Mouse (Mus musculus) kidney, embryonic 16.5 days (tissue): Measurements from ENCODE around the gene 2310057N15Rik. TPM values are rescaled to one million over a fixed set of nuclear protein-coding genes. Genes with fewer than 3 reads are reported as not detected.

ENCODE experiments used
- ATAC-seq: fragments of 200-750 bp; cut with Nextera tagmentation; 2 replicates; pipeline ENCODE4 v1.8.0; 2017; ENCODE audit warnings: moderate TSS enrichment; ENCODE audit not compliant: low FRiP score, low TSS enrichment
- H3K27ac ChIP-seq: fragments of 300-500 bp; sonication (generic); 2 replicates; pipeline ENCODE4 v1.5.1; 2014; ENCODE audit warnings: low read length
- H3K27me3 ChIP-seq: fragments of 300-500 bp; sonication (generic); 2 replicates; pipeline ENCODE4 v1.6.1; 2014; ENCODE audit warnings: low read length, control low read depth, mixed read lengths; ENCODE audit not compliant: insufficient read depth
- H3K36me3 ChIP-seq: fragments of 300-500 bp; sonication (generic); 2 replicates; pipeline ENCODE4 v1.6.1; 2014; ENCODE audit warnings: low read length, control low read depth, mixed read lengths; ENCODE audit not compliant: insufficient read depth
- H3K4me1 ChIP-seq: fragments of 300-500 bp; sonication (generic); 2 replicates; pipeline ENCODE4 v1.6.1; 2014; ENCODE audit warnings: low read length, control low read depth, mixed read lengths; ENCODE audit not compliant: insufficient read depth
- H3K4me2 ChIP-seq: fragments of 300-500 bp; sonication (generic); replicated peaks from 2 replicates; pipeline ENCODE4 v1.6.1; 2014; ENCODE audit warnings: low read depth, low read length
- H3K4me3 ChIP-seq: fragments of 300-500 bp; sonication (generic); 2 replicates; pipeline ENCODE4 v1.5.1; 2014; ENCODE audit warnings: mild to moderate bottlenecking, low read length
- H3K9ac ChIP-seq: fragments of 300-500 bp; sonication (generic); replicated peaks from 2 replicates; pipeline ENCODE4 v1.6.1; 2014; ENCODE audit warnings: low read length
- H3K9me3 ChIP-seq: fragments of 300-500 bp; sonication (generic); 2 replicates; pipeline ENCODE4 v1.6.1; 2016; ENCODE audit warnings: low read length, control low read depth
- WGBS: fragments of 180-500 bp; shearing (Covaris S2); extraction: QIAGEN DNeasy Blood & Tissue Kit; methylation state at CpG from one replicate; pipeline ENCODE4 v1.1.7; 2014; 5-methylcytosine and 5-hydroxymethylcytosine counted together
- polyA plus RNA-seq: library from polyadenylated mRNA; unstranded; fragments of >200 nt; fragmentation: Nextera tagmentation; extraction: Ambion mirVana; gene quantifications from 2 replicates; pipeline ENCODE4 v1.2.1, GENCODE M21; 2015

Gene 2310057N15Rik
- polyA plus RNA-seq, 1 experiment from 2014 or later, result not detected

GRCm38 (mm10) chr16:88735391-88735790, 38.6 kb downstream of the 2310057N15Rik start:
- 75% methylated on average over 2 of the region's 2 CpGs for WGBS
- H3K9me3 ChIP-seq, result no peaks in the 10 kb centered on the region
- H3K27me3 ChIP-seq, result no peaks in the 10 kb centered on the region
- H3K4me3 ChIP-seq, result no peak overlapping the region
- no peak overlapping the region for H3K4me2 ChIP-seq
- H3K4me1 ChIP-seq, result no peaks in the 10 kb centered on the region
- H3K9ac ChIP-seq, result no peak overlapping the region
- no peaks in the 10 kb centered on the region for H3K36me3 ChIP-seq
- H3K27ac ChIP-seq, result no peak overlapping the region
- ATAC-seq, result no peak

GRCm38 (mm10) chr16:88728812-88729275, 45.2 kb downstream of the 2310057N15Rik start, which contains the start of gene Krtap13-1:
Krtap13-1 (plus strand) TSS chr16:88728862.
- Histone ChIP-seq H3K4me1 (no peaks in the 10 kb centered on the region), H3K27me3 (no peaks in the 10 kb centered on the region), H3K4me2 (no peak within 1 kb of the TSS), H3K4me3 (no peak within 1 kb of the TSS), H3K9me3 (no peaks in the 10 kb centered on the region), H3K36me3 (no peaks in the 10 kb centered on the region), H3K27ac (no peak within 1 kb of the TSS), H3K9ac (no peak within 1 kb of the TSS)
- WGBS, result 73% methylated on average over 4 of the region's 4 CpGs
- no peak for ATAC-seq

Other genes with a start within 250 kb of the 2310057N15Rik start
- 140 and 143 TPM in 2 replicates for gene Cldn8, start 211.0 kb downstream of the 2310057N15Rik start, polyA plus RNA-seq
- gene Krtap24-1, start 161.9 kb downstream of the 2310057N15Rik start, polyA plus RNA-seq, result not detected in 2 replicates
- gene 2310079G19Rik, start 146.5 kb downstream of the 2310057N15Rik start, polyA plus RNA-seq, result not detected in 2 replicates
- gene Krtap26-1, start 126.4 kb downstream of the 2310057N15Rik start, polyA plus RNA-seq, result not detected in 2 replicates
- not detected in 2 replicates for gene Krtap27-1, start 102.5 kb downstream of the 2310057N15Rik start, polyA plus RNA-seq
- gene 2310061N02Rik, start 66.2 kb downstream of the 2310057N15Rik start, polyA plus RNA-seq, result not detected in 2 replicates
- gene Krtap13-1, start 45.3 kb downstream of the 2310057N15Rik start, polyA plus RNA-seq, result not detected in 2 replicates
- not detected in 2 replicates for gene Krtap13, start 22.6 kb downstream of the 2310057N15Rik start, polyA plus RNA-seq
- gene 2310034C09Rik, start 15.4 kb downstream of the 2310057N15Rik start, polyA plus RNA-seq, result not detected in 2 replicates
- gene Gm5965, start 3.7 kb upstream of the 2310057N15Rik start, polyA plus RNA-seq, result 0.31 TPM in 1 of 2 replicates, not detected in the other
- not detected in 2 replicates for gene Gm20741, start 38.0 kb upstream of the 2310057N15Rik start, polyA plus RNA-seq
- gene Krtap15, start 46.0 kb upstream of the 2310057N15Rik start, polyA plus RNA-seq, result not detected in 2 replicates
- gene Krtap14, start 51.9 kb upstream of the 2310057N15Rik start, polyA plus RNA-seq, result not detected in 2 replicates
- not detected in 2 replicates for gene Krtap19-1, start 95.2 kb upstream of the 2310057N15Rik start, polyA plus RNA-seq
- gene Krtap19-2, start 100.1 kb upstream of the 2310057N15Rik start, polyA plus RNA-seq, result not detected in 2 replicates
- gene Krtap19-3, start 103.8 kb upstream of the 2310057N15Rik start, polyA plus RNA-seq, result not detected in 2 replicates
- not detected in 2 replicates for gene Krtap19-4, start 110.9 kb upstream of the 2310057N15Rik start, polyA plus RNA-seq
- not detected in 2 replicates for gene Krtap19-5, start 122.3 kb upstream of the 2310057N15Rik start, polyA plus RNA-seq
- not detected in 2 replicates for gene Krtap19-9b, start 158.1 kb upstream of the 2310057N15Rik start, polyA plus RNA-seq
- gene Krtap16-3, start 188.7 kb upstream of the 2310057N15Rik start, polyA plus RNA-seq, result not detected in 2 replicates
- gene Krtap22-2, start 236.6 kb upstream of the 2310057N15Rik start, polyA plus RNA-seq, result not detected in 2 replicates
- not detected in 2 replicates for gene Gm10229, start 241.1 kb upstream of the 2310057N15Rik start, polyA plus RNA-seq